Mouse (Mus musculus): ENCODE measurements around the gene Gm9958. TPM values are rescaled to one million over a fixed set of nuclear protein-coding genes. Genes with fewer than 3 reads are reported as not detected.

Gene Gm9958
- polyA plus RNA-seq (2012; rRNA removed): 1.1 and 2.3 TPM in 2 replicates

- H3K4me3 ChIP-seq (ENCODE audit: insufficient read depth, low read depth, low read length): peak within 1 kb of the TSS; percentile 66
- TF ChIP-seq POLR2A (IDR thresholded peaks at IDR 0.05; ENCODE audit: low read depth, low read length) (no peak), CTCF (conservative IDR thresholded peaks at IDR 0.05; ENCODE audit: insufficient read depth, insufficient read length, low read depth, low read length) (no peak)
- no peaks in the 10 kb centered on the region; the same call in 1 of the 2 replicates for H3K36me3 ChIP-seq (ENCODE audit: control insufficient read depth, insufficient read depth, low read length)
- peak within 1 kb of the TSS; percentile 100 for H3K27ac ChIP-seq (ENCODE audit: insufficient read depth, low read depth, low read length)
- 1% methylated on average over 7 of the region's 7 CpGs for WGBS
- DNase-seq: no peak
- 0 out of 2 replicates have a peak, but pooled peaks cover 3% of the 10 kb centered on the region for H3K4me1 ChIP-seq (ENCODE audit: control insufficient read depth, insufficient read depth, low read length)
- no peaks in the 10 kb centered on the region for H3K27me3 ChIP-seq (replicated peaks; ENCODE audit: control insufficient read depth, insufficient read depth, low read length)
Measured at GRCm38 (mm10) chr5:90367067-90367303, at the start of gene Gm9958. TSS of gene Gm9958 (plus strand) at chr5:90367204.

- no peaks in the 10 kb centered on the region for H3K27me3 ChIP-seq (replicated peaks; ENCODE audit: control insufficient read depth, insufficient read depth, low read length)
- TF ChIP-seq POLR2A (IDR thresholded peaks at IDR 0.05; ENCODE audit: low read depth, low read length): no peak
- WGBS: 67% methylated on average over 1 of the region's 1 CpGs
- H3K36me3 ChIP-seq (ENCODE audit: control insufficient read depth, insufficient read depth, low read length): no peaks in the 10 kb centered on the region
- DNase-seq: no peak
- H3K27ac ChIP-seq (ENCODE audit: insufficient read depth, low read depth, low read length): peak overlapping the region; percentile 9; the same call in 1 of the 2 replicates
- no peak overlapping the region for H3K4me3 ChIP-seq (ENCODE audit: insufficient read depth, low read depth, low read length)
- H3K4me1 ChIP-seq (ENCODE audit: control insufficient read depth, insufficient read depth, low read length): peaks cover 4% of the 10 kb centered on the region; the same call in 1 of the 2 replicates
Measured at GRCm38 (mm10) chr5:90331071-90331470, 35.9 kb upstream of the Gm9958 start.

GRCm38 (mm10) chr5:90332478-90332877, 34.5 kb upstream of the Gm9958 start:
- no peaks in the 10 kb centered on the region for H3K27me3 ChIP-seq (replicated peaks; ENCODE audit: control insufficient read depth, insufficient read depth, low read length)
- H3K4me1 ChIP-seq (ENCODE audit: control insufficient read depth, insufficient read depth, low read length): peaks cover 4% of the 10 kb centered on the region; the same call in 1 of the 2 replicates
- no peak overlapping the region for H3K4me3 ChIP-seq (ENCODE audit: insufficient read depth, low read depth, low read length)
- WGBS: 98% methylated on average over 2 of the region's 2 CpGs
- H3K36me3 ChIP-seq (ENCODE audit: control insufficient read depth, insufficient read depth, low read length): no peaks in the 10 kb centered on the region
- DNase-seq: no peak
- TF ChIP-seq CTCF (conservative IDR thresholded peaks at IDR 0.05; ENCODE audit: insufficient read depth, insufficient read length, low read depth, low read length): no peak
- TF ChIP-seq POLR2A (IDR thresholded peaks at IDR 0.05; ENCODE audit: low read depth, low read length): no peak
- no peak overlapping the region for H3K27ac ChIP-seq (ENCODE audit: insufficient read depth, low read depth, low read length)

- Histone ChIP-seq H3K4me3 (ENCODE audit: insufficient read depth, low read depth, low read length) (no peak overlapping the region), H3K4me1 (ENCODE audit: control insufficient read depth, insufficient read depth, low read length) (0 out of 2 replicates have a peak, but pooled peaks cover 3% of the 10 kb centered on the region), H3K36me3 (ENCODE audit: control insufficient read depth, insufficient read depth, low read length) (no peaks in the 10 kb centered on the region), H3K27me3 (replicated peaks; ENCODE audit: control insufficient read depth, insufficient read depth, low read length) (no peaks in the 10 kb centered on the region), H3K27ac (ENCODE audit: insufficient read depth, low read depth, low read length) (peak overlapping the region; percentile 23; the same call in 1 of the 2 replicates)
- 59% methylated on average over 7 of the region's 7 CpGs for WGBS
- TF ChIP-seq POLR2A (IDR thresholded peaks at IDR 0.05; ENCODE audit: low read depth, low read length): no peak
- no peak for TF ChIP-seq CTCF (conservative IDR thresholded peaks at IDR 0.05; ENCODE audit: insufficient read depth, insufficient read length, low read depth, low read length)
- DNase-seq: peak; percentile 21
Measured at GRCm38 (mm10) chr5:90338177-90339091, 28.6 kb upstream of the Gm9958 start.

GRCm38 (mm10) chr5:90339129-90339952, 27.7 kb upstream of the Gm9958 start:
- 13% methylated on average over 5 of the region's 5 CpGs for WGBS

GRCm38 (mm10) chr5:90339953-90340343, 27.1 kb upstream of the Gm9958 start:
- WGBS: 91% methylated on average over 1 of the region's 1 CpGs
- Histone ChIP-seq H3K27ac (ENCODE audit: insufficient read depth, low read depth, low read length) (no peak overlapping the region), H3K36me3 (ENCODE audit: control insufficient read depth, insufficient read depth, low read length) (no peaks in the 10 kb centered on the region), H3K4me1 (ENCODE audit: control insufficient read depth, insufficient read depth, low read length) (0 out of 2 replicates have a peak, but pooled peaks cover 3% of the 10 kb centered on the region), H3K27me3 (replicated peaks; ENCODE audit: control insufficient read depth, insufficient read depth, low read length) (no peaks in the 10 kb centered on the region), H3K4me3 (ENCODE audit: insufficient read depth, low read depth, low read length) (no peak overlapping the region)
- TF ChIP-seq CTCF (conservative IDR thresholded peaks at IDR 0.05; ENCODE audit: insufficient read depth, insufficient read length, low read depth, low read length): no peak
- TF ChIP-seq POLR2A (IDR thresholded peaks at IDR 0.05; ENCODE audit: low read depth, low read length): no peak
- no peak for DNase-seq

More at GRCm38 (mm10) chr5:90339129-90339952, 27.7 kb upstream of the Gm9958 start:
- Histone ChIP-seq H3K27me3 (replicated peaks; ENCODE audit: control insufficient read depth, insufficient read depth, low read length) (no peaks in the 10 kb centered on the region), H3K27ac (ENCODE audit: insufficient read depth, low read depth, low read length) (no peak overlapping the region), H3K4me1 (ENCODE audit: control insufficient read depth, insufficient read depth, low read length) (0 out of 2 replicates have a peak, but pooled peaks cover 3% of the 10 kb centered on the region), H3K36me3 (ENCODE audit: control insufficient read depth, insufficient read depth, low read length) (no peaks in the 10 kb centered on the region), H3K4me3 (ENCODE audit: insufficient read depth, low read depth, low read length) (no peak overlapping the region)
- DNase-seq: peak; percentile 74
- TF ChIP-seq POLR2A (IDR thresholded peaks at IDR 0.05; ENCODE audit: low read depth, low read length): no peak
- TF ChIP-seq CTCF (conservative IDR thresholded peaks at IDR 0.05; ENCODE audit: insufficient read depth, insufficient read length, low read depth, low read length): no peak

- Histone ChIP-seq H3K27me3 (replicated peaks; ENCODE audit: control insufficient read depth, insufficient read depth, low read length) (no peaks in the 10 kb centered on the region), H3K27ac (ENCODE audit: insufficient read depth, low read depth, low read length) (no peak overlapping the region), H3K4me1 (ENCODE audit: control insufficient read depth, insufficient read depth, low read length) (0 out of 2 replicates have a peak, but pooled peaks cover 3% of the 10 kb centered on the region), H3K36me3 (ENCODE audit: control insufficient read depth, insufficient read depth, low read length) (no peaks in the 10 kb centered on the region), H3K4me3 (ENCODE audit: insufficient read depth, low read depth, low read length) (no peak overlapping the region)
- peak; percentile 19 for DNase-seq
- TF ChIP-seq POLR2A (IDR thresholded peaks at IDR 0.05; ENCODE audit: low read depth, low read length) (no peak), CTCF (conservative IDR thresholded peaks at IDR 0.05; ENCODE audit: insufficient read depth, insufficient read length, low read depth, low read length) (no peak)
- 33% methylated on average over 4 of the region's 4 CpGs for WGBS
Measured at GRCm38 (mm10) chr5:90340847-90341246, 26.2 kb upstream of the Gm9958 start.
